Mouse (Mus musculus) testis, adult 2 months (tissue): ENCODE data around the gene Olfr911-ps1. TPM values are rescaled to one million over a fixed set of nuclear protein-coding genes. Genes with fewer than 3 reads are reported as not detected.

Source experiments
- H3K27ac ChIP-seq: fragments of 200-500 bp; 2 replicates; pipeline ENCODE4 v1.5.1; 2012; ENCODE audit warnings: low read depth, low read length; ENCODE audit not compliant: control insufficient read depth, insufficient read depth
- H3K27me3 ChIP-seq: fragments of 200-500 bp; 2 replicates; pipeline ENCODE4 v1.6.1; 2012; ENCODE audit warnings: mild to moderate bottlenecking, low read length, moderate library complexity; ENCODE audit not compliant: control insufficient read depth, insufficient read depth
- H3K36me3 ChIP-seq: fragments of 200-500 bp; 2 replicates; pipeline ENCODE4 v1.6.1; 2012; ENCODE audit warnings: mild to moderate bottlenecking, low read length; ENCODE audit not compliant: control insufficient read depth, insufficient read depth
- H3K4me1 ChIP-seq: fragments of 200-500 bp; 2 replicates; pipeline ENCODE4 v1.6.1; 2012; ENCODE audit warnings: low read length; ENCODE audit not compliant: control insufficient read depth, insufficient read depth
- H3K4me3 ChIP-seq: fragments of 200-500 bp; 2 replicates; pipeline ENCODE4 v1.5.1; 2012; ENCODE audit warnings: low read depth, mild to moderate bottlenecking, low read length, moderate library complexity, mixed read lengths; ENCODE audit not compliant: control insufficient read depth
- CTCF ChIP-seq: fragments of 200-500 bp; IDR thresholded peaks from 2 replicates; pipeline ENCODE4 v1.5.1; 2012; ENCODE audit warnings: low read depth, mild to moderate bottlenecking, inconsistent platforms, low read length, moderate library complexity; ENCODE audit not compliant: control insufficient read depth, insufficient read depth, insufficient replicate concordance
- POLR2A ChIP-seq: fragments of 200-500 bp; IDR thresholded peaks from 2 replicates; pipeline ENCODE4 v1.6.1; 2012; ENCODE audit warnings: low read depth, mild to moderate bottlenecking, inconsistent platforms, low read length, moderate library complexity; ENCODE audit not compliant: control insufficient read depth
- polyA plus RNA-seq: library from polyadenylated mRNA; depleted of rRNA; stranded (reverse); fragments of >200 nt; gene quantifications from 2 replicates; pipeline ENCODE4 v1.2.3, GENCODE M21; 2012; rRNA removed

The Olfr911-ps1 gene
- polyA plus RNA-seq, result not detected in 2 replicates

DNA sequence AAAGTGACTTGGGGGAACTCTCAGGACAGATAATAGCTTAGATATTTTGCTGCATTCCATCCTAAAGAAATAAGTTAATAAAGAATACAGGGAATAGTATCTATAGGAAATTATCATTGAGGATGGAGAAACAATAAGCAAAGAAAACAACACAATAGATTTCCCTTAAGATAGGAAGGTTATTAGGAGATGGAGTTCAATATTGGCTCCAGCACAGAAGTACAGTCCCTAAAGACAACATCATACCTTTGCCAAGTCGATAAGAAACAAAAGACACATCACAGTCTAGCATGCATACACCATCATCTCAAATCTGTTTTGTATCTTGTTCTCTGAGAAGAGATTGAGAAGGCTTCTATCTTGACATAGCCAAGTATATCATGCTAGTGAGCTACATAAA, at the start of gene Olfr911-ps1:
Gene Olfr911-ps1 (plus strand): TSS at position 301 of the 400 bp plus-strand sequence.
- H3K4me1 ChIP-seq, result no peaks in the 10 kb centered on the region
- H3K36me3 ChIP-seq, result no peaks in the 10 kb centered on the region
- H3K27me3 ChIP-seq, result no peaks in the 10 kb centered on the region
- H3K27ac ChIP-seq, result no peak within 1 kb of the TSS
- no peak within 1 kb of the TSS for H3K4me3 ChIP-seq
- TF ChIP-seq CTCF (no peak), POLR2A (no peak)

DNA sequence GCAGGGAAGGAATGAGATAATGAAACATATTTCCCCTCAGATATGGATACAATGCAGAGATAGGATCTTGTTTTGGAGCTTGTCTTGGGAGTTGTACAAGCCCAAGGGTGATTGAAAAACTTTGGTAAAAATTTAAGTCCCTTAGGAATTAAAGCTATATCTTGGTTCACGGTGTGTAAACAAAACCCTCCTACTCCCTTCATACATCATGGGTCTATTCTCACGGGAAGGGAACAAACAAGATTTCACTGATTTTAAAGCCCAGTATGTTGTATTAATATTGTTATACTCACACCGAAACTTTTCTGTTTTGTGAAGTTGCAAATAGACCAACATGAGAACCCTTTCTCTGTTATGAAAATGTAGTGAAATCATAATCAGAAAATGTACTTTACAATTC, 34.6 kb upstream of the Olfr911-ps1 start, which contains the start of gene Olfr906:
Gene Olfr906 (plus strand): TSS at position 301 of the 400 bp plus-strand sequence.
- Histone ChIP-seq H3K4me3 (no peak within 1 kb of the TSS), H3K4me1 (no peaks in the 10 kb centered on the region), H3K27ac (no peak within 1 kb of the TSS), H3K27me3 (no peaks in the 10 kb centered on the region), H3K36me3 (no peaks in the 10 kb centered on the region)
- TF ChIP-seq POLR2A, result no peak
- TF ChIP-seq CTCF, result no peak

DNA sequence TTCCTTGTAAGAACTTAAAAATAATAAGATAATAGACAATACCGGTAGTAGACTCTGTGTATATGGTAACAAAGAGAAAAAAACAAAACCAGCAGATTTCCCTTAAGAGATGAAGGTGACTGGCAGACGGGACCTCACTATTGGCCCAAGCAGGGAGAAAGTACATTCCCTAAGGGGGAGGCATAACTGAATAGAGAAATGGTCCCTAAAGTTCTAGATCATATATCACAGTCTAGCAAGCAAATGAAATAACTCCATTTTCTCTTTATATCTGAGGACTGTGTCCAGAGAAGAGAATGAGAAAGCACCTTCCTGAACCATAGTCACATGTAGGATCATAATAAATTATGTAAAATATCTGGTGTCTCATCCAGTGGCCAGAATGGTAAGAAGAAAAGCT, 25.9 kb upstream of the Olfr911-ps1 start, which contains the start of gene Olfr907:
Gene Olfr907 (plus strand): TSS at position 301 of the 400 bp plus-strand sequence.
- Histone ChIP-seq H3K4me3 (no peak within 1 kb of the TSS), H3K4me1 (no peaks in the 10 kb centered on the region), H3K27me3 (no peaks in the 10 kb centered on the region), H3K27ac (no peak within 1 kb of the TSS), H3K36me3 (no peaks in the 10 kb centered on the region)
- TF ChIP-seq CTCF (no peak), POLR2A (no peak)

DNA sequence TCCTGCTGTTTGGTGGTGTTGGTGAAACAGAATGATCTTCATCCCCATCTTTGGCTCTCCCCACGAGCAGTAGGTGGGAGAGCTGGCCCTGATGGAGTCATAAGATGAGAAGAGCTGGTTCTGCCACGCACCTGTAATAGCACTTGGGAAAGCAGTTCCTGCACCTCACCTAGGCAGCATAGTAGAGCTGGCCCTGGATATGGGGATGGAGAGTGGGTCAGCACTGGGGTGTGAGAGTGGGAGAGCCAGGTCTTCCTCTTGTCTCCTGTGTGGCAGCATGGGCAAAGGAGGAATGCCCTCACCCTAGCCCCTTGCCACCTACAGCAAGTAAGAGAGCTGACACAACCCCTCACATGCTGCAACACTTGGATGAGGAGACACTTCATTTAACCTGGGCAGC, 9.0 kb upstream of the Olfr911-ps1 start:
- H3K4me3 ChIP-seq, result no peak overlapping the region
- TF ChIP-seq POLR2A, result no peak
- no peak for TF ChIP-seq CTCF
- H3K27ac ChIP-seq, result no peak overlapping the region

GRCm38 (mm10) chr9:38537549-38537948, 16.2 kb downstream of the Olfr911-ps1 start, which contains the start of gene Olfr910:
TSS of gene Olfr910 (plus strand) at chr9:38537849.
- TF ChIP-seq CTCF, result no peak
- no peak for TF ChIP-seq POLR2A
- H3K27ac ChIP-seq, result no peak within 1 kb of the TSS
- H3K4me3 ChIP-seq, result no peak within 1 kb of the TSS
- no peaks in the 10 kb centered on the region for H3K4me1 ChIP-seq
- no peaks in the 10 kb centered on the region for H3K36me3 ChIP-seq
- H3K27me3 ChIP-seq, result no peaks in the 10 kb centered on the region

More for the DNA sequence above, 9.0 kb upstream of the Olfr911-ps1 start:
- H3K36me3 ChIP-seq, result no peaks in the 10 kb centered on the region
- H3K4me1 ChIP-seq, result no peaks in the 10 kb centered on the region
- H3K27me3 ChIP-seq, result no peaks in the 10 kb centered on the region

Other genes starting within 250 kb of the Olfr911-ps1 start
- 0.16 and 0.18 TPM in 2 replicates for gene Olfr896-ps1, start 230.5 kb upstream of the Olfr911-ps1 start, polyA plus RNA-seq
- 0.04 and 0.12 TPM in 2 replicates for gene Olfr25, start 192.5 kb upstream of the Olfr911-ps1 start, polyA plus RNA-seq
- 0.25 TPM in 1 of 2 replicates, not detected in the other for gene Olfr898, start 173.2 kb upstream of the Olfr911-ps1 start, polyA plus RNA-seq
- not detected in 2 replicates for gene Olfr250, start 154.7 kb upstream of the Olfr911-ps1 start, polyA plus RNA-seq
- gene Olfr251, start 144.5 kb upstream of the Olfr911-ps1 start, polyA plus RNA-seq, result not detected in 2 replicates
- not detected in 2 replicates for gene Olfr147, start 119.9 kb upstream of the Olfr911-ps1 start, polyA plus RNA-seq
- gene Olfr901, start 92.1 kb upstream of the Olfr911-ps1 start, polyA plus RNA-seq, result not detected in 2 replicates
- not detected in 2 replicates for gene Olfr902, start 73.9 kb upstream of the Olfr911-ps1 start, polyA plus RNA-seq
- not detected in 2 replicates for gene Olfr904, start 58.4 kb upstream of the Olfr911-ps1 start, polyA plus RNA-seq
- not detected in 2 replicates for gene Olfr905, start 50.5 kb upstream of the Olfr911-ps1 start, polyA plus RNA-seq
- not detected in 2 replicates for gene Olfr906, start 34.5 kb upstream of the Olfr911-ps1 start, polyA plus RNA-seq
- not detected in 2 replicates for gene Olfr907, start 25.8 kb upstream of the Olfr911-ps1 start, polyA plus RNA-seq
- not detected in 2 replicates for gene Olfr910, start 16.3 kb downstream of the Olfr911-ps1 start, polyA plus RNA-seq
- not detected in 2 replicates for gene Olfr912, start 58.6 kb downstream of the Olfr911-ps1 start, polyA plus RNA-seq
- gene Olfr913, start 71.2 kb downstream of the Olfr911-ps1 start, polyA plus RNA-seq, result not detected in 2 replicates
- not detected in 2 replicates for gene Olfr914, start 83.5 kb downstream of the Olfr911-ps1 start, polyA plus RNA-seq
- gene Olfr916, start 138.3 kb downstream of the Olfr911-ps1 start, polyA plus RNA-seq, result not detected in 2 replicates
- not detected in 2 replicates for gene Olfr917, start 144.3 kb downstream of the Olfr911-ps1 start, polyA plus RNA-seq
- gene Olfr918, start 153.0 kb downstream of the Olfr911-ps1 start, polyA plus RNA-seq, result not detected in 2 replicates
- gene Olfr919, start 182.1 kb downstream of the Olfr911-ps1 start, polyA plus RNA-seq, result not detected in 2 replicates
- 1.5 and 2.4 TPM in 2 replicates for gene Vwa5a, start 196.7 kb downstream of the Olfr911-ps1 start, polyA plus RNA-seq
- gene Olfr920, start 230.7 kb downstream of the Olfr911-ps1 start, polyA plus RNA-seq, result 0.04 and 0.07 TPM in 2 replicates